Mouse (Mus musculus) E14TG2a.4 (cell line): ENCODE measurements around the gene Clca2.
A peak's percentile ranks its signal among the peaks of the same experiment; 100 is the strongest.

Experiments used
- CTCF ChIP-seq: conservative IDR thresholded peaks from 2 replicates; pipeline ENCODE4 v1.5.1; 2014; ENCODE audit warnings: low read length
- NANOG ChIP-seq: IDR thresholded peaks from 2 replicates; pipeline ENCODE4 v1.6.1; 2014; ENCODE audit warnings: borderline replicate concordance, low read length, mixed read lengths

GRCm38 (mm10) chr3:145026750-145027149, 72.5 kb downstream of the Clca2 start:
- TF ChIP-seq CTCF (peak; percentile 91), NANOG (no peak)
